Mouse (Mus musculus) thymus, postnatal 0 days (tissue): ENCODE data around the gene Eif3k. TPM values are rescaled to one million over a fixed set of nuclear protein-coding genes. Genes with fewer than 3 reads are reported as not detected.

Experiments
- polyA plus RNA-seq: library from polyadenylated mRNA; unstranded; fragments of >200 nt; fragmentation: Nextera tagmentation; extraction: Ambion mirVana; gene quantifications from 2 replicates; pipeline ENCODE4 v1.2.1, GENCODE M21; 2015

Eif3k gene
- polyA plus RNA-seq, 1 experiment from 2014 or later, result 497 TPM

Other genes with a start within 250 kb of the Eif3k start
- 169 and 190 TPM in 2 replicates for gene Mrps12, start 240.0 kb downstream of the Eif3k start, polyA plus RNA-seq
- gene Sars2, start 239.9 kb downstream of the Eif3k start, polyA plus RNA-seq, result 22.5 and 25.3 TPM in 2 replicates
- gene Ccer2, start 225.7 kb downstream of the Eif3k start, polyA plus RNA-seq, result 0.26 and 0.45 TPM in 2 replicates
- gene Sirt2, start 215.1 kb downstream of the Eif3k start, polyA plus RNA-seq, result 57.2 and 63.9 TPM in 2 replicates
- 70.0 and 74.9 TPM in 2 replicates for gene Nfkbib, start 214.4 kb downstream of the Eif3k start, polyA plus RNA-seq
- gene Rinl, start 192.9 kb downstream of the Eif3k start, polyA plus RNA-seq, result 75.9 and 105 TPM in 2 replicates
- 285 and 358 TPM in 2 replicates for gene Hnrnpl, start 173.3 kb downstream of the Eif3k start, polyA plus RNA-seq
- 167 and 184 TPM in 2 replicates for gene Ech1, start 156.6 kb downstream of the Eif3k start, polyA plus RNA-seq
- 10.1 and 12.0 TPM in 2 replicates for gene Lgals4, start 148.0 kb downstream of the Eif3k start, polyA plus RNA-seq
- gene Lgals7, start 118.0 kb downstream of the Eif3k start, polyA plus RNA-seq, result 0.99 and 1.1 TPM in 2 replicates
- gene Capn12, start 100.4 kb downstream of the Eif3k start, polyA plus RNA-seq, result 0.23 and 0.53 TPM in 2 replicates
- gene Actn4, start 19.5 kb downstream of the Eif3k start, polyA plus RNA-seq, result 133 and 138 TPM in 2 replicates
- gene Map4k1, start 186 bp upstream of the Eif3k start, polyA plus RNA-seq, result 76.3 and 78.2 TPM in 2 replicates
- gene Ryr1, start 143.3 kb upstream of the Eif3k start, polyA plus RNA-seq, result 0.16 and 0.19 TPM in 2 replicates
- gene Rasgrp4, start 153.0 kb upstream of the Eif3k start, polyA plus RNA-seq, result 2.2 and 3.4 TPM in 2 replicates
- 49.7 and 54.4 TPM in 2 replicates for gene Fam98c, start 174.4 kb upstream of the Eif3k start, polyA plus RNA-seq
- 0.17 and 0.20 TPM in 2 replicates for gene Ggn, start 188.3 kb upstream of the Eif3k start, polyA plus RNA-seq
- 0.23 and 1.4 TPM in 2 replicates for gene Spred3, start 188.5 kb upstream of the Eif3k start, polyA plus RNA-seq
- 358 and 374 TPM in 2 replicates for gene Psmd8, start 198.8 kb upstream of the Eif3k start, polyA plus RNA-seq
- 0.27 and 0.35 TPM in 2 replicates for gene Catsperg1, start 232.2 kb upstream of the Eif3k start, polyA plus RNA-seq